Mouse (Mus musculus) spleen, adult 2 months (tissue): ENCODE measurements at regions not wholly inside any gene's neighbourhood (a gene's known extent, or its start where the extent isn't known, plus 50 kb on each side); places are given as distances from the start of the nearest gene placed in this dataset.

Source experiments
- CTCF ChIP-seq: fragments of 200-500 bp; IDR thresholded peaks from 2 replicates; pipeline ENCODE4 v1.5.1; 2011; ENCODE audit warnings: mild to moderate bottlenecking, inconsistent platforms; ENCODE audit not compliant: insufficient read depth, insufficient read length, insufficient replicate concordance; ENCODE audit errors: extremely low read depth
- POLR2A ChIP-seq: fragments of 200-500 bp; IDR thresholded peaks from 2 replicates; pipeline ENCODE4 v1.6.1; 2011; ENCODE audit warnings: low read depth, low read length, inconsistent platforms

DNA sequence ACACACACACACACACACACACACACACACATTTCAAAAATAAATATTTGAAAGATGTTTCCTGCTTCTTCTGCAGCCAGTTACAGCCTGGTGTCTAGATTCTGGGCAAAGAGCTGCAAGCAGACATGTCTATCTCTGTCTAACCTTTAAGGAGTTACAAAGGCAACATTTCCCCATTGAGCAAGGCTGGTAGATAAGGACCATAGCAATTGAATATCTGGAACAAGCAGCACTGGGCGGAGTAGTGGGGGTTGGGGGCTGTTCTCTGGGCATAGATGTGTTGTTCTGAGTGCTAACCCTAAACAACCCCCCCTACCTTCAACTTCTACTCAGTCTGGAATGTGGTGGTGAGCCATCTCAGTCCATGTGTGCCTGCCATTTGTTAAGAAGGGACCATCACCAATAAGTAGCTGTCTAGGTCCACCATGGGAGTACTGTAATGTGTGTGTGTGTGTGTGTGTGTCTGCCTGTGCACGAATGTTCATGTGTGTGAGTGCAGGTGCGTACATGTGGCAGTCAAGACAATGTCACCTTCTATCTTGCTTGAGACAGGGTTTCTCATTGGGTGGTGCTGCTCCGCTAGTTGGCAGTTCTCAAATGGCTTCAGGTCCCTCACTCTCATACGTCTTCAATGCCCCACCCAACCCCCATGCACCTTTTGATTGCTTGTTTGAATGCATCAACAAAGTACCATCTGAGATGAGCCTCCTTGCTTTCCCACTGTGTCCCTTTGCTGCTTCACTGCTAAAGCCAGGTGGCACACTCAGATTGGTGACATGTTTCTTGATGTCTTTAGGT lies 62.2 kb upstream of the Zfp831 start:
- TF ChIP-seq POLR2A (no peak), CTCF (no peak)
